ENCODE assay signal across 23 mouse cellular contexts in genomic region chr1:43127820-43128610, GRCm38 (mm10). TPM values are rescaled to one million over a fixed set of nuclear protein-coding genes. Genes with fewer than 3 reads are reported as not detected.
DNase-seq lines count a peak whose midpoint lies in the region; ATAC-seq and TF ChIP-seq lines count a peak whose summit lies in the region.
"Had no signal": no experiment of that assay in that cellular context is flagged by ENCODE, and none has a peak within 500 bp of the region (broad histone marks: within the 10 kb centered on the region; RNA-seq: fewer than 3 reads in every experiment).

No protein-coding gene starts in this region.

- 34% methylated on average over 8 of the region's 8 CpGs for WGBS in heart, embryonic 14.5 days
- 49% methylated on average over 8 of the region's 8 CpGs for WGBS in heart, embryonic 10.5 days
- WGBS in lung, adult 2 months = 56% methylated on average over 8 of the region's 8 CpGs
- WGBS in hindbrain, embryonic 11.5 days = 79% methylated on average over 8 of the region's 8 CpGs

- no peak overlapping the region for H3K9ac ChIP-seq in heart, embryonic 14.5 days (ENCODE audit: low read length)
- H3K9ac ChIP-seq in hindbrain, embryonic 11.5 days (ENCODE audit: low read depth, low read length) = no peak overlapping the region
- H3K9ac ChIP-seq: lung, embryonic 15.5 days; midbrain, embryonic 15.5 days had no signal

- DNase-seq in heart, embryonic 10.5 days (ENCODE audit: low spot score) = no peak
- peak; percentile 24 for DNase-seq in lung, postnatal 36 days
- DNase-seq in lung, adult 2 months = no peak
- DNase-seq in Patski (ENCODE audit: low read depth, low spot score) = no peak
- DNase-seq in adrenal gland, postnatal 14 days = no peak
- no peak for DNase-seq in hindbrain, embryonic 11.5 days (ENCODE audit: low spot score)
- DNase-seq: cerebellum, adult 8-10 months; gastrocnemius, postnatal 25 days; kidney, adult 11 months; left cerebral cortex, postnatal 4 days; right cerebral cortex, postnatal 25 days; thymus, adult 18-20 months had no signal

- H3K36me3 ChIP-seq in heart, embryonic 14.5 days (ENCODE audit: control insufficient read depth, insufficient read depth, low read length) = peaks cover 93% of the 10 kb centered on the region
- peaks cover 88% of the 10 kb centered on the region for H3K36me3 ChIP-seq in heart, embryonic 10.5 days
- peaks cover 34% of the 10 kb centered on the region for H3K36me3 ChIP-seq in myocyte (ENCODE audit: control insufficient read depth, insufficient read depth)
- H3K36me3 ChIP-seq in hindbrain, embryonic 11.5 days (ENCODE audit: control insufficient read depth, insufficient read depth, low read length) = no peaks in the 10 kb centered on the region
- H3K36me3 ChIP-seq: G1E; lung, embryonic 15.5 days; midbrain, embryonic 15.5 days had no signal

- in situ Hi-C loops in Patski (cut with MboI; ENCODE audit: low pct_unique_long_range_greater_than_20kb) = no loop called here

- no peak overlapping the region for H3ac ChIP-seq in myocyte (ENCODE audit: control insufficient read depth, insufficient read length)

- POLR2A ChIA-PET in Patski (lab: Charles Lee) = interaction anchor here (1.1 kb wide), 2 partner anchors 31 to 37 kb away, joined by 3 to 4 read pairs; no protein-coding TSS in a partner anchor

- H3K4me3 ChIP-seq in heart, embryonic 14.5 days (ENCODE audit: control insufficient read depth in 1 of 2, insufficient read depth in 1 of 2, low read depth in 1 of 2, low read length in 2 of 2) = no peak overlapping the region
- H3K4me3 ChIP-seq in heart, embryonic 10.5 days = no peak overlapping the region
- H3K4me3 ChIP-seq in lung, adult 2 months (replicated peaks; ENCODE audit: extremely low read depth, low read depth, low read length) = no peak overlapping the region
- no peak overlapping the region for H3K4me3 ChIP-seq in myocyte
- no peak overlapping the region for H3K4me3 ChIP-seq in hindbrain, embryonic 11.5 days (ENCODE audit: low read depth, low read length)
- H3K4me3 ChIP-seq: embryonic facial prominence, embryonic 10.5 days; erythroblast, embryonic 14.5 days; hindbrain, embryonic 10.5 days; layer of hippocampus, adult 2 months; lung, embryonic 15.5 days; midbrain, embryonic 15.5 days had no signal

- peaks cover 14 to 44% of the 10 kb centered on the region in 2 experiments for H3K4me1 ChIP-seq in heart, embryonic 14.5 days (ENCODE audit: control insufficient read depth in 2 of 2, insufficient read depth in 2 of 2, low read length in 2 of 2)
- peaks cover 27% of the 10 kb centered on the region for H3K4me1 ChIP-seq in heart, embryonic 10.5 days
- no peaks in the 10 kb centered on the region for H3K4me1 ChIP-seq in lung, adult 2 months (ENCODE audit: control insufficient read depth, insufficient read depth, low read length)
- no peaks in the 10 kb centered on the region for H3K4me1 ChIP-seq in hindbrain, embryonic 11.5 days (replicated peaks; ENCODE audit: control insufficient read depth, insufficient read depth, low read length)
- H3K4me1 ChIP-seq: embryonic facial prominence, embryonic 10.5 days; hindbrain, embryonic 10.5 days; lung, embryonic 15.5 days; midbrain, embryonic 15.5 days had no signal

- peak overlapping the region; percentile 28 to 64 for H3K27ac ChIP-seq in heart, embryonic 14.5 days (replicated peaks in 1 of 2; ENCODE audit: control insufficient read depth in 1 of 2, insufficient read depth in 1 of 2, low read depth in 2 of 2, low read length in 2 of 2)
- H3K27ac ChIP-seq in heart, embryonic 10.5 days = no peak overlapping the region
- H3K27ac ChIP-seq in hindbrain, embryonic 11.5 days (ENCODE audit: low read depth, low read length) = no peak overlapping the region
- H3K27ac ChIP-seq: embryonic facial prominence, embryonic 10.5 days; hindbrain, embryonic 10.5 days; kidney, postnatal 0 days; layer of hippocampus, adult 2 months; lung, embryonic 15.5 days; midbrain, embryonic 15.5 days had no signal

- H3K79me2 ChIP-seq in myocyte (ENCODE audit: control insufficient read depth, insufficient read depth) = peaks cover 4% of the 10 kb centered on the region

- CTCF ChIA-PET in Patski (lab: Charles Lee) = interaction anchor here (1.0 to 1.5 kb wide), 3 partner anchors 11 to 141 kb away, joined by 3 to 8 read pairs (median 3); no protein-coding TSS in a partner anchor

- no peaks in the 10 kb centered on the region for H3K9me3 ChIP-seq in heart, embryonic 14.5 days (ENCODE audit: control insufficient read depth, low read length)
- H3K9me3 ChIP-seq in heart, embryonic 10.5 days = no peaks in the 10 kb centered on the region
- H3K9me3 ChIP-seq in hindbrain, embryonic 11.5 days (ENCODE audit: control insufficient read depth, low read length) = no peaks in the 10 kb centered on the region
- H3K9me3 ChIP-seq: embryonic facial prominence, embryonic 10.5 days; G1E; hindbrain, embryonic 10.5 days; lung, embryonic 15.5 days; midbrain, embryonic 15.5 days had no signal

- peak; percentile 19; the same call in 1 of the 2 replicates for ATAC-seq in heart, embryonic 14.5 days (ENCODE audit: insufficient number of reproducible peaks, insufficient read depth, low FRiP score, low read depth)
- ATAC-seq in Patski = peak; percentile 88
- ATAC-seq in hindbrain, embryonic 11.5 days (ENCODE audit: low FRiP score) = no peak
- ATAC-seq: forebrain, embryonic 14.5 days; midbrain, embryonic 15.5 days had no signal

- no peak overlapping the region for H3K4me2 ChIP-seq in heart, embryonic 14.5 days (ENCODE audit: low read length)
- peak overlapping the region; percentile 40 for H3K4me2 ChIP-seq in myocyte (ENCODE audit: low read depth)
- H3K4me2 ChIP-seq in hindbrain, embryonic 11.5 days (replicated peaks; ENCODE audit: low read depth, low read length) = no peak overlapping the region
- H3K4me2 ChIP-seq: lung, embryonic 15.5 days; midbrain, embryonic 15.5 days had no signal

- no peaks in the 10 kb centered on the region for H3K27me3 ChIP-seq in heart, embryonic 14.5 days (ENCODE audit: control insufficient read depth, insufficient read depth, low read length)
- H3K27me3 ChIP-seq in heart, embryonic 10.5 days (ENCODE audit: insufficient read depth, poor library complexity, severe bottlenecking) = no peaks in the 10 kb centered on the region
- no peaks in the 10 kb centered on the region for H3K27me3 ChIP-seq in Patski
- H3K27me3 ChIP-seq in myocyte (ENCODE audit: control insufficient read depth, insufficient read depth, insufficient read length) = no peaks in the 10 kb centered on the region
- H3K27me3 ChIP-seq in hindbrain, embryonic 11.5 days (ENCODE audit: control insufficient read depth, insufficient read depth, low read length) = no peaks in the 10 kb centered on the region
- H3K27me3 ChIP-seq: lung, embryonic 15.5 days; midbrain, embryonic 15.5 days had no signal

- no peak for TF ChIP-seq CTCF in lung, adult 2 months (IDR thresholded peaks at IDR 0.05; ENCODE audit: insufficient read depth, low read length)
- no peak for TF ChIP-seq CTCF in Patski (IDR thresholded peaks at IDR 0.05)

- no peak for TF ChIP-seq POLR2A in lung, adult 2 months (IDR thresholded peaks at IDR 0.05; ENCODE audit: borderline replicate concordance, extremely low read depth, low read depth, low read length)
- no peak for TF ChIP-seq POLR2A in myocyte (IDR thresholded peaks at IDR 0.05; ENCODE audit: insufficient read length, low read depth)

TF ChIP-seq in myocyte, 11 proteins besides CTCF, POLR2A, EP300 and RAD21:
- TF ChIP-seq MYOD1 (IDR thresholded peaks at IDR 0.05; ENCODE audit: control insufficient read depth in 1 of 3, insufficient read length in 2 of 3, low read depth in 2 of 3) (peak in 2 of 3 experiments; percentile 51 to 81), SRF (IDR thresholded peaks at IDR 0.05; ENCODE audit: control insufficient read depth, insufficient read length, low read depth) (no peak), E2F4 (IDR thresholded peaks at IDR 0.05; ENCODE audit: insufficient read depth) (no peak), TCF12 (IDR thresholded peaks at IDR 0.05; ENCODE audit: insufficient read depth, poor library complexity, severe bottlenecking) (peak; percentile 50), REST (IDR thresholded peaks at IDR 0.05; ENCODE audit: insufficient read depth, insufficient read length) (no peak), TCF3 (IDR thresholded peaks at IDR 0.05; ENCODE audit: insufficient read length, low read depth) (peak; percentile 30), POLR2AphosphoS2 (IDR thresholded peaks at IDR 0.05; ENCODE audit: insufficient read length, low read depth) (no peak), MYOG (IDR thresholded peaks at IDR 0.05; ENCODE audit: control insufficient read depth in 1 of 3, insufficient read depth in 1 of 3, insufficient read length in 2 of 3, low read depth in 2 of 3) (peak in 2 of 3 experiments; percentile 32 to 77), CEBPB (IDR thresholded peaks at IDR 0.05; ENCODE audit: insufficient read depth, poor library complexity, severe bottlenecking) (peak; percentile 78), USF1 (IDR thresholded peaks at IDR 0.05; ENCODE audit: low read depth) (peak; percentile 37), MAX (IDR thresholded peaks at IDR 0.05; ENCODE audit: low read depth) (no peak)

RNA-seq across cellular contexts. Expression of gene AI597479, which starts 29.5 kb away (rescaled TPM):
- 20.4 and 23.5 TPM in 2 replicates for polyA plus RNA-seq in heart, embryonic 14.5 days (2014; fragmentation: Nextera tagmentation; extraction: Ambion mirVana)
- polyA plus RNA-seq in heart, embryonic 10.5 days (2016; fragmentation: Nextera tagmentation; extraction: Ambion mirVana) = 26.4 TPM in 2 replicates
- 4.3 and 6.6 TPM in 2 replicates for polyA plus RNA-seq in lung, adult 2 months (2012; rRNA removed)
- polyA plus RNA-seq in Patski (2021) (23.9 TPM), myocyte (2012; fragmentation: generic; extraction: Trizol) (12.0 TPM)
- total RNA-seq in adrenal gland, postnatal 14 days (2021) = 14.6 and 16.6 TPM in 2 replicates
- polyA plus RNA-seq in hindbrain, embryonic 11.5 days (2014; fragmentation: Nextera tagmentation; extraction: Ambion mirVana) = 39.3 and 44.5 TPM in 2 replicates

RNA-seq across cellular contexts. Expression of gene Tgfbrap1, which starts 29.6 kb away (rescaled TPM):
- polyA plus RNA-seq in heart, embryonic 14.5 days (2014; fragmentation: Nextera tagmentation; extraction: Ambion mirVana) = 7.5 and 7.7 TPM in 2 replicates
- polyA plus RNA-seq in heart, embryonic 10.5 days (2016; fragmentation: Nextera tagmentation; extraction: Ambion mirVana) = 9.6 and 10.2 TPM in 2 replicates
- polyA plus RNA-seq in lung, adult 2 months (2012; rRNA removed) = 28.5 and 30.6 TPM in 2 replicates
- polyA plus RNA-seq in Patski (2021) = 24.4 TPM
- polyA plus RNA-seq in myocyte (2012; fragmentation: generic; extraction: Trizol) = 12.8 TPM
- total RNA-seq in adrenal gland, postnatal 14 days (2021) = 25.1 and 25.8 TPM in 2 replicates
- 15.1 and 17.2 TPM in 2 replicates for polyA plus RNA-seq in hindbrain, embryonic 11.5 days (2014; fragmentation: Nextera tagmentation; extraction: Ambion mirVana)

Comparison
In these comparisons a context has a peak if more than half of its experiments do, and no peak if none do; other contexts are left out.
1. H3K27ac ChIP-seq: peak in heart, embryonic 14.5 days (2 of 2); none in heart, embryonic 10.5 days (single experiment) and hindbrain, embryonic 11.5 days (single experiment).